Mouse (Mus musculus) cerebellum, adult 9-10 months (tissue): Measurements from ENCODE around the gene Olfr1155.

Experiments used
- DNase-seq: peaks from one replicate; pipeline ENCODE4 v3.0.0; 2022

Gene Olfr1155

GRCm38 (mm10) chr2:87945037-87945436 is at the start of gene Olfr1155:
Gene Olfr1155 (minus strand): TSS chr2:87945137.
- DNase-seq, result no peak

GRCm38 (mm10) chr2:87989813-87990212 is 44.9 kb upstream of the Olfr1155 start, which contains the start of gene Olfr1158:
Gene Olfr1158 (plus strand): TSS chr2:87990113.
- DNase-seq, result no peak

- no peak for DNase-seq
Observed at GRCm38 (mm10) chr2:87974563-87974962, 29.6 kb upstream of the Olfr1155 start, which contains the start of gene Olfr74. Gene Olfr74 (minus strand): TSS chr2:87974663.

- no peak for DNase-seq
Observed at GRCm38 (mm10) chr2:87968199-87968598, 23.3 kb upstream of the Olfr1155 start, which contains the start of gene Olfr1157. Gene Olfr1157 (minus strand): TSS chr2:87968299.

- DNase-seq, result no peak
Observed at GRCm38 (mm10) chr2:87953000-87953399, 8.1 kb upstream of the Olfr1155 start, which contains the start of gene Olfr1156. Gene Olfr1156 (minus strand): TSS chr2:87953100.

- no peak for DNase-seq
Observed at GRCm38 (mm10) chr2:87905066-87905465, 39.9 kb downstream of the Olfr1155 start, which contains the start of gene Olfr1154. Gene Olfr1154 (minus strand): TSS chr2:87905166.

- DNase-seq, result no peak
Observed at GRCm38 (mm10) chr2:87894662-87895061, 50.3 kb downstream of the Olfr1155 start, which contains the start of gene Olfr1153. Gene Olfr1153 (plus strand): TSS chr2:87894962.
